Mouse (Mus musculus): ENCODE data around the gene Aaed1.

The Aaed1 gene
- long read RNA-seq, experiment 1, transcript Aaed1-207 (6 exons, 3,011 nt): major isoform, 13 of 23 reads
- long read RNA-seq, experiment 1, partial matches to known transcripts: 0 of 23 reads
- long read RNA-seq, experiment 1, other reads (novel, unspliced or antisense): 7 of 23 reads
- long read RNA-seq, experiment 2, transcript Aaed1-207 (6 exons, 3,011 nt): major isoform, 15 of 21 reads
- long read RNA-seq, experiment 2, partial matches to known transcripts: 1 of 21 reads
- long read RNA-seq, experiment 2, other reads (novel, unspliced or antisense): 1 of 21 reads

DNA sequence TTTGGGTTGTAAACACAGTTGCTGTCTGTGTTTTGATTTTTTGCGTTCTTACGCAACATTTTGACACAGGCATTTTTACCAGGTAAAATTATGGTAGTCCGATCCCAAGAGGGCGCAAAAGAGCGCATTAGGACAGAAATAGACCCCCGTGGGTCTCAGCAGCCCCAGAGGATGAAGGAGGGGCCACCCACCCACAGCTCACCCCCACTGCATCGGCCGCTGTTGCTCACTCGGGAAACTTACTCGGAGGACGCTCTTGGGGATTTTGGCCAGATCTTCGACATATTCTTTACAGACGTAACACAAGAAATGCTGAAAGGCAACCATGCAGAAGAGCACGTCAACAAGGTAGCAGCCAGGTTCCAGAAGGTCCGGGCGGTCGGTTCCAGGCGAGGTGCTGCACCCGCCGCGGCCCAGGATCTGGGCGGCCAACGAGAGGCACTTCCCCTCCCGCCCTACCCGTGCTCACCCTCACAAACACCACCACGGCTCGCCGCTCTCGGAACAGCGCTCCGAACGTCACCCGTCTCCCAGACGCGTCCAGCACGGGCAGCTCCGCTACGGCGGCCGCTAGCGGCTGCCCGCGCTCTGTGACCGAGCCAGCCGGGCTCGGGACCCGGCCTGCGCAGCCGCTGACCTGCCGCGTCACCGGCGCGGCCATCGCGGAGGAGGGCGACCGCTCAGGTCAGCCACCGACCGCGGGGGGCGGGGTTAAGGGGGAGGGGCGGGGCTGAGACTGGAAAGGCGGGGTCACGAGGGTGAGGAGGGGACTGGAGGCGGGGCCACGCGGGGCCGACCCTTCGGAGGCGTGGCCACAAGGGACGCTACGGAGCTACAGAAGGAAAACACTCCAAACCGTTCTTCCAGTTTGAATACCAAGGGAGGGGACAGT, at the start of gene Aaed1:
Gene Aaed1 (minus strand): TSS at position 687 of the 892 bp plus-strand sequence.
- intact Hi-C loops (cut with DNase I): loop anchor here (10.0 kb wide), 1 partner anchor 263 kb away; no protein-coding TSS in a partner anchor

DNA sequence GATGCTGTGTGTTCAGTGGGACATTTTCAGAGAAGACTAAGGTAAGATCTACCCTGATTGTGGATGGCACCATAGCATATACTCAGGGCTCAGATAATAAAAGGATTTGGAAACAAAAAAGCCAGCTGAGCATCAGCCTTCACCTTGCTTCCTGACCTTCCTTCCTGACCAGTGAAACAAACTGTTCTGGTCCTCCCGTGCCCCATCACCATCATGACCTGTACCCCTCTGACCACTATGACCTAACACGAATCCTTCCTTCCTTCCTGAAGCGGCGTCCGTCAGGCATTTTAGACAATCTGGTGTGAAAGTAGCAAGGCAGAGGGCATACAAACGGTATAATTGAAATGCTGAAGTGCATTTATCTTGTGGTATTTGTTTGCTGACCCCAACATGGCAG, 49.6 kb upstream of the Aaed1 start:
- intact Hi-C loops (cut with DNase I): no loop called here

DNA sequence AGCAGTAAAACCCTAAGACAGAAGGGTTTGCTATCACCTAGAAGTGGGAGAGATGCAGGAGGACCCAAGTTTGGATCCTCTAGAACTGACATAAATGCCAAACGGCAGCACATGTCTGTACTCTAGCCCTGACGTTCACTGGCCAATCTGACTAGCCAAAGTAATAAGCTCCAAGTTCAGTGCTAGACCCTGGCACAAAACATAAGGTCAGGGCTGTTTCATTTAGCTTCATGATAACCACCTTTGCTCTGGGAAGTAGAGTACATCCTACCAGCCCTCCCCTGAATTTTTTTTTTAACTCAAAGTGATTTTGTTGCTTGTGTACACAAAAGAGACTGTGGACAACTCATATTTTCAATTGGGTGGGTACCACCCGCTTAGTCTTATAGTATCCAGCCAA, 48.5 kb upstream of the Aaed1 start:
- intact Hi-C loops (cut with DNase I): no loop called here

DNA sequence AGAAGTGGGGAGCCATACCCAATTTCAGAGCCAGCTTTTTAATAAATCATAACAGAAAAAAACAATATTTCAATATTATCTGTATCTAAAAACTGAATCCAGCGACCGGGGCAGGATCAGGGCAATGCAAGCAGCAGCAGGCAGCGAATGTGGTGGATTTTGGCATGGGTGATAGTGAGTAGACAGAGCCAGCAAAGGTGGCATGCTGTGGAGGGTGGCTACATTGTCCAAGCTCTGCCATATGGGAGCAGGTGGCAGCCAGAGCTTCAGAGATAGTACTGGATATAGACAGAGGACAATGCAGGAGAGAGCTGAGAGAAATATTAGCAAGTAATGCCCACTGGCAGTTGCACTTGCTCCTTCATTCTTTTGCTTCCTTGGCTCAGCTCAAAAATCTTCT, 47.2 kb upstream of the Aaed1 start:
- intact Hi-C loops (cut with DNase I): no loop called here

GRCm38 (mm10) chr13:64358476-64358875, 46.0 kb upstream of the Aaed1 start:
- intact Hi-C loops (cut with DNase I): no loop called here

DNA sequence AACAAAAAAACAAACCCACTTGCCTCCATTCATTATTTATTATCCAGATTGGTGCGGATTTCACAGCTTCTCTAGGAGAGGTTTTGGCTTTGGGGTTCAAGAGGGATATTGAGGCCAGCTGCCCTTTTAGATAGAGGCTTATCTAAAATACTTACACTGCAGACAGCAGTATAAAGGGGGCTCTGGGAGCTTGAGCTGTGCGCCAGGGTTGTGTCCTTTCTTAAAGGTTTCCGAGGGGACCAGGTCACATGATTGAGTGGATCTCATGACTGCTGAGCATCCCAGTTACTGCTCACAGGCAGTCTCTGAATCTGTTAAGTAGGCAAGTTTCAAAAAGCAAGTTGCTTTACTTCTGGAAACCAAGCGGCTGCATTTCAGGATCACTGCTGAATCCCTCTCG, 44.9 kb upstream of the Aaed1 start:
- intact Hi-C loops (cut with DNase I): no loop called here

- intact Hi-C loops (cut with DNase I): no loop called here
These were observed 37.0 kb upstream of the Aaed1 start for GRCm38 (mm10) chr13:64349474-64349873.

DNA sequence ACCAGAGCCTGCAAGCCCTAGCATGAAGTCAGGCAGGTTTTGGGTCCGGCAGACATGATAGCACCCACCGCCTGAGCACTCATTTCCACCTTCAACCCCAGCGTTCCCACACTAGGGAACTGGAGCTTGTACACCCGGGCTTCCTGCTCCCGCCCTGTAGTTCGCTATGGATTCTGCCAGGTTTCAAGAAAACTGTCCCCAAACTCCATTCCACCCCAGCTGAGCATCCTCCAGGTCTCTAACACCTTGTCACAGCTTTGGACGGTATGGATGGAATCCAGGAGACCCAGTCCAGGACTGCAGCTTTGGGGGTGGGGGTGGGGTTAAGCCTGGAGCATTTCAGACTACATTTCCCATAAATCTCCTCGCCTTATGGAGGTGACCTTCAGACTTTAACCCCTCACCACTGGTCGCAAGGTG, 31.6 kb upstream of the Aaed1 start:
- intact Hi-C loops (cut with DNase I): no loop called here

- intact Hi-C loops (cut with DNase I): no loop called here
These were observed 31.1 kb upstream of the Aaed1 start for GRCm38 (mm10) chr13:64343598-64343997.

GRCm38 (mm10) chr13:64335546-64336132, 23.1 kb upstream of the Aaed1 start:
- intact Hi-C loops (cut with DNase I): no loop called here

- intact Hi-C loops (cut with DNase I): no loop called here
These were observed 20.6 kb upstream of the Aaed1 start for GRCm38 (mm10) chr13:64333102-64333501.

- intact Hi-C loops (cut with DNase I): no loop called here
These were observed 19.8 kb upstream of the Aaed1 start for GRCm38 (mm10) chr13:64332321-64332720.

DNA sequence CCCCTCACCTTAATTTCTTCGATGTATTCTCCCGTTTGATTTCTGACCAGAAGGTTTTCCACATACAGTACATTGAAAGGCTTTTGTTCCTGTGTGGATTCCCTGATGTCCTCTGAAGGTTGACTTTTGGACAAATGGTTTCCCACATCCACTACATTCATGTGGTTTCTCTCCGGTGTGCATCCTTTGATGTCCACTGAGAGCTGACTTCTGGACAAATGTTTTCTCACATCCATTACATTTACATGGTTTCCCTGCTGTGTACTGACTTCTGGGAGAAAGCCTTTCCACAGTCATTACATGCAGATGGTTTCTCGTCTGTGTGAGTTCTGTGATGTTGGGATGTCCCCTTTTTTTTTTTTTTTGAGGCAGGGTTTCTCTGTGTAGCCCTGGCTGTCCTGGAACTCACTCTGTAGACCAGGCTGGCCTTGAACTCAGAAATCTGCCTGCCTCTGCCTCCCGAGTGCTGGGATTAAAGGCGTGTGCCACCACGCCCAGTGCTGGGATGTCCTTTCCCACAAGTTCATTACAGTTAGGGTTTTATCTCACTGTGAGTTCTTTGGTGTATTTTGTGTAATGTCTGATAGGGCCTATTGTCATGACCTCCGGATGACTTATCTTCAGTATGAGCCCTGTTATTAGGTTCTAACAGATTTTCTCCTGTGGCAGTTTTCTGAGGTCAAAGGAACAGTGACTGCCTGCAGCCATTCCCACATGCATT, 10.2 kb upstream of the Aaed1 start:
- intact Hi-C loops (cut with DNase I): no loop called here

DNA sequence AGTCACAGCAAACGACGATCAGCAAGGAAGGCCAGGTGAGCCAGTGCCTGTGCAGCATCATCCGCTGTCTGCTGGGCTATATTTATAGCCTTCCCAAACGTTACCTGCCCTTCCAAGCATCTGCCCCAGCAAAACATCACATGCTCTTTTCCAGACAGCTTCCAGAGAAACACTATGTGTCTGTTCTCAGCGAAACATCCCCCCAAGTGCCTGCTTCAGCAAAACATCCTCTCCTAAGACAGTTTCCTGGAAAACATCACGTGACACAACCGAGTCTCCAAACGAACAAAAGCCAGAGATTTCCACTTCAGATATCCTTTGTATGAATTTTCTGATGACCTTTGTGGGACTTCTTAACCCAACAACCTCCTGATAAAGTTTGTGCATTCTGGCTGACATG, 7.8 kb upstream of the Aaed1 start:
- intact Hi-C loops (cut with DNase I): no loop called here

GRCm38 (mm10) chr13:64319782-64320181, 7.3 kb upstream of the Aaed1 start:
- intact Hi-C loops (cut with DNase I): loop anchor here (10.0 kb wide), 1 partner anchor 255 kb away; no protein-coding TSS in a partner anchor

DNA sequence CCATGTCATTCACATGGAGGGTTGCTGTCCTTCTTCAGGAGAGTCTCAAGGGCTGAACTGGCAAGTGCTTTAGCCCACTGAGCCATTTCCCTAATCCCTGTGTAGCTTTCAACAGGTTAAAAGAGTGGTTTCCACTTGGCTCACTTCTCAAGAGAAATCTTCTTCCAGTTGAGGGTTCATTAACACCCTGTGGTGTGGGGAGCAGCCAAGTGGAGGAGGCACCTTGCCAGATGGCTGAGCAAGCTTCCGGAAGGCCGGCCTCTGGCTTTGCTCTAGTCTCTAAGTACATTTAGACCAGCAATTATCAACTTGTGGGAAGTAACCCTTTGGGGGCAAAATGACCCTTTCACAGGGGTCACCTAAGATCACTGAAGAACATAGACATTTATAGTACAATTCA, 5.8 kb upstream of the Aaed1 start:
- intact Hi-C loops (cut with DNase I): loop anchor here (10.0 kb wide), 1 partner anchor 256 kb away; no protein-coding TSS in a partner anchor

DNA sequence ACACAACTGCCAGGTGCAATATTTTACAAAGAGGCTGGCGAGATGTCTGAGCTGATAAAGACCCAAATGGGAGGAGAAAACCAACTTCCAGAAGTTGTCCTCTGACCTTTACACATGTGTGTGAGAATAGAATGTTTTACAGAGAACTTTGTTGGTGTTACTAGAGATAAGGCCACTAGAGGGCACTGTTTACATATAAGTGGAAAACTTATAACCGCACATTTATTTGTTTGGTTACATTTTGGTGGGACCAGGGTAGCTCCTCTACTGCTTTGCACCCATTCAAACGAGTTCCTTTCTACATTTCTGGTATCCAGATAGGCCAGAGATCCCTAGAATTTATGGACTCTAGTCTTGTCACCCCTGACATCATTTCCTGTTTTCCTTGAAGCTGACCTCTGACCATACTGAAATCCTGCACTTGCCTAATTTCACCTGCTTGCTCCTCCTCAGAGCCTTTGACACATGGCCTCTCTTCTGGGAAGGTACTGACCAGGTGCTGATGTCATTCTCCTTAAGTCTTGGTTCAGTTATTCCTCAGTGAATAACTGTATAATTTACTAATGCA, 3.1 kb upstream of the Aaed1 start:
- intact Hi-C loops (cut with DNase I): loop anchor here (1.0 to 10.0 kb wide), 3 partner anchors 49 to 259 kb away; no protein-coding TSS in a partner anchor

- intact Hi-C loops (cut with DNase I): loop anchor here (2.0 to 10.0 kb wide), 2 partner anchors 125 to 261 kb away; no protein-coding TSS in a partner anchor
These were observed 1.5 kb upstream of the Aaed1 start for GRCm38 (mm10) chr13:64314041-64314440.

DNA sequence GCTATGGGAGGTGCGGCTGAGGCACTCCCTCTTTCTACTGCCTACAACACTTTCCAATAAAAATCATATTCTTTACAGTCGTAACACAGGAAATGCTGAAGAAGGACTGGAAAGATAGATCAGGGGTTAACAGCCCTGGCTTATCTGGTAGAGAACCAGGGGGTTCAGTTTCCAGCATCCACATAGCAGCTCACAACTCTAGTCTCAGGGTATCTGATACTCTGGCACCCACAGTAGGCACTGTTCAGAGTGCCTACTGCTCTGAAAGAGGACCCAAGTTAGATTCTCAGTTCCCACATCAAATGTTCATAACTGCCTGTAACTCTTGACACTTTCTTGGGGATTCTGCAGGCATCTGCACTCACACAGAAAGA, 393 bp upstream of the Aaed1 start:
- intact Hi-C loops (cut with DNase I): loop anchor here (10.0 kb wide), 1 partner anchor 262 kb away; no protein-coding TSS in a partner anchor

- intact Hi-C loops (cut with DNase I): loop anchor here (10.0 kb wide), 1 partner anchor 264 kb away; no protein-coding TSS in a partner anchor
These were observed 1.2 kb downstream of the Aaed1 start for GRCm38 (mm10) chr13:64311266-64311665.

DNA sequence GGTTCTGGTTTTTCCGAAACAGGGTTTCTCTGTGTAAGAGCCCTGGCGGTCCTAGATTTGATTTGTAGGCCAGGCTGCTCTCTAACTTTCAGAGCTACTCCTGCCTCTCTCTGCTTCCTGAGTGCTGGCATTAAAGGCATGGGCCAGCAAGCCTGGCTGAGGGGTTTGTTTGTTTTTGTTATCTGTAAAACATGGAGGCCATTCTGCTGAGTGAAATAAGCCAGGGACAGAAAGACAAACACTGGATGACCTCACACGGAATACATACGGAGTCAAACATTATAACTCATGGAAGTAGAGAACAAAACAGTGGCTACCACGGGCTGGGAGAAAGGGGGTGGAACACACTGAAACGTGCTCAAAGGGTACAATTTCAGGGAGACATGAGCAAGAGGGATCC, 1.9 kb downstream of the Aaed1 start:
- intact Hi-C loops (cut with DNase I): loop anchor here (10.0 kb wide), 1 partner anchor 264 kb away; no protein-coding TSS in a partner anchor

All from adrenal gland (tissue).